Mouse (Mus musculus) heart, postnatal 0 days (tissue): Measurements from ENCODE around the gene Nek2. TPM values are rescaled to one million over a fixed set of nuclear protein-coding genes. Genes with fewer than 3 reads are reported as not detected.

ENCODE experiments used
- ATAC-seq: fragments of 200-750 bp; cut with Nextera tagmentation; 2 replicates; pipeline ENCODE4 v1.8.0; 2017; ENCODE audit warnings: low read depth, moderate number of reproducible peaks, moderate library complexity; ENCODE audit not compliant: insufficient read depth
- DNase-seq: peaks from one replicate; pipeline ENCODE4 v3.0.0-alpha.2; 2016; ENCODE audit warnings: low spot score
- H3K27ac ChIP-seq: fragments of 300-500 bp; sonication (generic); 2 replicates; pipeline ENCODE4 v1.5.1; 2014; ENCODE audit warnings: low read depth, mild to moderate bottlenecking
- H3K27me3 ChIP-seq: fragments of 300-500 bp; sonication (generic); 2 replicates; pipeline ENCODE4 v1.6.1; 2014; ENCODE audit warnings: low read length, mixed read lengths; ENCODE audit not compliant: control insufficient read depth, insufficient read depth
- H3K36me3 ChIP-seq: fragments of 300-500 bp; sonication (generic); replicated peaks from 2 replicates; pipeline ENCODE4 v1.6.1; 2014; ENCODE audit warnings: low read length, mixed read lengths; ENCODE audit not compliant: control insufficient read depth, insufficient read depth
- H3K4me1 ChIP-seq: fragments of 300-500 bp; sonication (generic); 2 replicates; pipeline ENCODE4 v1.6.1; 2014; ENCODE audit warnings: antibody characterized with exemption; ENCODE audit not compliant: control insufficient read depth, insufficient read depth
- H3K4me2 ChIP-seq: fragments of 300-500 bp; sonication (generic); 2 replicates; pipeline ENCODE4 v1.6.1; 2014; ENCODE audit warnings: low read depth, mild to moderate bottlenecking, low read length, moderate library complexity
- H3K4me3 ChIP-seq: fragments of 300-500 bp; sonication (generic); 2 replicates; pipeline ENCODE4 v1.5.1; 2014; ENCODE audit warnings: low read depth, low read length
- H3K9ac ChIP-seq: fragments of 300-500 bp; sonication (generic); replicated peaks from 2 replicates; pipeline ENCODE4 v1.6.1; 2014; ENCODE audit warnings: low read depth, low read length, mixed read lengths
- H3K9me3 ChIP-seq: fragments of 300-500 bp; sonication (generic); replicated peaks from 2 replicates; pipeline ENCODE4 v1.6.1; 2016; ENCODE audit warnings: low read length; ENCODE audit not compliant: control insufficient read depth
- CTCF ChIP-seq: IDR thresholded peaks from 2 replicates; pipeline ENCODE4 v1.5.1; 2016; ENCODE audit warnings: antibody characterized with exemption, control low read depth, low read depth
- EP300 ChIP-seq: IDR thresholded peaks from 2 replicates; pipeline ENCODE4 v1.6.1; 2016; ENCODE audit warnings: antibody characterized with exemption, low read depth
- WGBS: fragments of 180-500 bp; shearing (Covaris S2); extraction: QIAGEN DNeasy Blood & Tissue Kit; methylation state at CpG from one replicate; pipeline ENCODE4 v1.1.7; 2014; 5-methylcytosine and 5-hydroxymethylcytosine counted together
- polyA plus RNA-seq: library from polyadenylated mRNA; unstranded; fragments of >200 nt; fragmentation: Nextera tagmentation; extraction: Ambion mirVana; gene quantifications from 2 replicates; pipeline ENCODE4 v1.2.1, GENCODE M21; 2015
- total RNA-seq: library from RNA; depleted of rRNA; stranded (reverse); fragments of >200 nt; gene quantifications from 2 replicates; pipeline ENCODE4 v1.2.3, GENCODE M21; 2014; ENCODE audit warnings: low replicate concordance

Gene Nek2
- total and polyA plus RNA-seq, 2 experiments from 2014 or later = 11.7 to 14.8 TPM

- Histone ChIP-seq H3K4me2 (no peak overlapping the region), H3K36me3 (no peaks in the 10 kb centered on the region), H3K27ac (no peak overlapping the region), H3K27me3 (no peaks in the 10 kb centered on the region), H3K9me3 (0 out of 2 replicates have a peak, but pooled peaks cover 4% of the 10 kb centered on the region), H3K4me3 (no peak overlapping the region), H3K4me1 (peaks cover 12% of the 10 kb centered on the region; the same call in 1 of the 2 replicates), H3K9ac (no peak overlapping the region)
- no peak for DNase-seq
- no peak for ATAC-seq
- 95% methylated on average over 4 of the region's 4 CpGs for WGBS
- TF ChIP-seq CTCF (no peak), EP300 (no peak)
Observed at GRCm38 (mm10) chr1:191806740-191807139, 14.5 kb upstream of the Nek2 start.

- no peak for TF ChIP-seq CTCF
- TF ChIP-seq EP300 = no peak
- Histone ChIP-seq H3K4me3 (no peak overlapping the region), H3K27me3 (no peaks in the 10 kb centered on the region), H3K27ac (no peak overlapping the region), H3K9ac (no peak overlapping the region), H3K4me1 (peaks cover 5% of the 10 kb centered on the region; the same call in 1 of the 2 replicates), H3K36me3 (no peaks in the 10 kb centered on the region), H3K4me2 (no peak overlapping the region), H3K9me3 (0 out of 2 replicates have a peak, but pooled peaks cover 4% of the 10 kb centered on the region)
- no peak for ATAC-seq
- no peak for DNase-seq
- 83% methylated on average over 7 of the region's 7 CpGs for WGBS
Observed at GRCm38 (mm10) chr1:191807979-191808378, 13.3 kb upstream of the Nek2 start.

DNA sequence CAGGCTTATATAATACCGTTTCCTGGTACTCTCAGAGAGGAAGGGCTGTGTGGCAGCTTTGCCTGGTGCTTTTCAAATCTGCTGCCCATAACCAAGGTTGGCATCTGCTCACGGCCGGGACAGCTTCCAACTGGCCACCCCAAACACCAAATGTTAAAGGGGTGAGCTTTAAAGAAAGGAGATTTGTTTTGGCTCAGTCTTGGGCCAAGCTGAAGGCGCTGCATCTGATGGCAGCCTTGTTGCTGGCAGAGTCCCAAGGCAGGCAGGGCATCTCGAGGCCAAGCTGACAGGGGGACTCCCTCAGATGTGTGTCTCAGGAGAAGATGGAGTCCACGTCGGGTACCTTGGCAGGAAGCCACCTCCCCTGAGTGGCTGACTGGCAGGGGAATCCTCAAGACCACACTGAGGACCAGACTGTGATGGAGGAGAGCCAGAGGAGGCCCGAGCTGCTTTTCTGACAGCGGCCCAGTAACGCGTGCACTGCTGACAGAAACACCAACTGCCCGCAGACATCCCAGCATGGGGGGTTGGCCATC is 12.5 kb upstream of the Nek2 start:
- Histone ChIP-seq H3K9ac (no peak overlapping the region), H3K4me2 (no peak overlapping the region), H3K36me3 (no peaks in the 10 kb centered on the region), H3K4me1 (no peaks in the 10 kb centered on the region), H3K27ac (no peak overlapping the region), H3K9me3 (0 out of 2 replicates have a peak, but pooled peaks cover 4% of the 10 kb centered on the region), H3K4me3 (no peak overlapping the region), H3K27me3 (no peaks in the 10 kb centered on the region)
- ATAC-seq = no peak
- no peak for TF ChIP-seq EP300
- WGBS = 37% methylated on average over 12 of the region's 12 CpGs
- DNase-seq = no peak

DNA sequence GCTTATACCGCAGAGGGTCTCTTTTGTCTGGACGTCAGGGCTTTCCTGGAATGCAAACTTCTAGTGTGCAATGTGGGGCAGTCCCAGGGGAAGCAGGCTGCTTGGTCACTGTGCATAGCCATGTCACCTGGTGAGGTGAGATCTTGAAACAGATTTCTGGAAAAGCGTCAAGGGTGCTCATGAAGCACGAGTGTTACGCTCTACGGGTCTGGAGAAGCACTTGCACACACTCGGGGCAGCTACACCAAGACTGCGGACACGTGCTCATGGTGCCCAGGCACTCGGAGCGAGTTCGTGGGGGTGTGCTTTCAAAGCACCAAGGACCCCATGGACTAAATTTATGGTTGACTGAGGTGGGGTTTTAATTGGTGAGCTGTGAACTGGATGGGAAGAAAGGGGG is 9.5 kb upstream of the Nek2 start:
- 83% methylated on average over 12 of the region's 12 CpGs for WGBS
- TF ChIP-seq CTCF (no peak), EP300 (no peak)

DNA sequence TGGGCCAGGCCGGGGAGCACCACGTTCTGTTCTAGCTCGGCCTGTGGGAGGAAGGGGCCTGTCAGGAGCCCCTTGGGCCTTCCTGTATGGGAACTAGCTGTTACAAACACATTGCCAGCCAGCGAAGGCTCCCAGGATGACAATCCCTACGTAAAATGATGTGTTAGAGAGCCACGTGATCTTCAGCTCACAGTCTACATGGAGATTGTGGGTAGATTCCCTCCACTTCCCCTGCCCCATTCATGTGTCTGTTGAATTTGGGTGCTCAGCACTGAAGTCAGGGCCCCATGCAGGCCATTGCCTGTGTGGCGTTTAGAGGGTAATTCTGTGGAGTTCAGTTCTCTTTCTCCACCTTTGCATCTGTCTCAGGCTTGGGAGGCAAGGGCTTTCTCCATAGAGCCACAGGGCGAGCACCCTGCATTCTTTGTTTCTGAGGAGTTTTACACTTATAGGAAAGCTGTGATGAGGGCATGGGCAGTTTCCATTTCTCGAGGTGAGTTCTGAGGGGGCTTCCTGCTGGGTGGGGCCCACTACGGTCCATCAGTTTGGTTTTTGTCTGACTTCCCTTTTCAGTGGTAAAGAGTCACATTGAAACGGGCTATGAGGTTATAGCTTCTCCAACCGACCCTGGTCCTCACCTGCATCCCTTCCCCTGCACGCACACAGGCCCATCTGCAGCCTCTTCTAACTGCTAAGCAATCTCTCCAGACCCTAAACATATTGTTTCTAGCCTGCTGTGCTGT is 8.1 kb upstream of the Nek2 start:
- H3K4me2 ChIP-seq = no peak overlapping the region
- no peak overlapping the region for H3K4me3 ChIP-seq
- 77% methylated on average over 13 of the region's 13 CpGs for WGBS
- no peaks in the 10 kb centered on the region for H3K27me3 ChIP-seq
- H3K4me1 ChIP-seq = no peaks in the 10 kb centered on the region
- no peak overlapping the region for H3K27ac ChIP-seq
- no peak overlapping the region; the same call in 1 of the 2 replicates for H3K9ac ChIP-seq
- H3K36me3 ChIP-seq = no peaks in the 10 kb centered on the region
- TF ChIP-seq CTCF (no peak), EP300 (no peak)
- DNase-seq (no peak), ATAC-seq (no peak)
- H3K9me3 ChIP-seq = no peaks in the 10 kb centered on the region

More for the DNA sequence above, 9.5 kb upstream of the Nek2 start:
- Histone ChIP-seq H3K4me3 (no peak overlapping the region), H3K27me3 (no peaks in the 10 kb centered on the region), H3K27ac (no peak overlapping the region), H3K4me1 (no peaks in the 10 kb centered on the region), H3K9ac (no peak overlapping the region), H3K4me2 (no peak overlapping the region), H3K9me3 (0 out of 2 replicates have a peak, but pooled peaks cover 2% of the 10 kb centered on the region), H3K36me3 (no peaks in the 10 kb centered on the region)
- ATAC-seq (no peak), DNase-seq (no peak)
